Comparison of ENCODE assay signal across 16 mouse cellular contexts in genomic region chr1:58237527-58238299, GRCm38 (mm10). TPM values are rescaled to one million over a fixed set of nuclear protein-coding genes. Genes with fewer than 3 reads are reported as not detected.
DNase-seq lines count a peak whose midpoint lies in the region; ATAC-seq lines count a peak whose summit lies in the region.
"Had no signal": no experiment of that assay in that cellular context is flagged by ENCODE, and none has a peak within 500 bp of the region (broad histone marks: within the 10 kb centered on the region; RNA-seq: fewer than 3 reads in every experiment).

No protein-coding gene starts in this region.

- DNase-seq in cerebellum, postnatal 10 days, result peak; percentile 26 to 29
- DNase-seq in cerebellum, adult 9-11 months, result no peak
- peak; percentile 4 for DNase-seq in kidney, adult 9 months
- DNase-seq in kidney, adult 11 months, result no peak
- peak; percentile 62 for DNase-seq in NIH3T3 (ENCODE audit: low read depth)
- DNase-seq in embryo, embryonic 11 days, result no peak
- DNase-seq in natural killer cell, adult 2 months (ENCODE audit: low spot score in 2 of 2), result no peak
- DNase-seq: gastrocnemius, adult 2 months had no signal

- H3K4me1 ChIP-seq in lung, embryonic 15.5 days, result peaks cover 11% of the 10 kb centered on the region
- H3K4me1 ChIP-seq: midbrain, embryonic 12.5 days had no signal

- no peak overlapping the region for H3K9ac ChIP-seq in lung, embryonic 15.5 days
- H3K9ac ChIP-seq: midbrain, embryonic 12.5 days had no signal

- H3K4me3 ChIP-seq in lung, embryonic 15.5 days, result no peak overlapping the region
- H3K4me3 ChIP-seq: gastrocnemius, adult 2 months; layer of hippocampus, adult 2 months; midbrain, embryonic 12.5 days had no signal

- H3K4me2 ChIP-seq in lung, embryonic 15.5 days, result no peak overlapping the region
- H3K4me2 ChIP-seq: midbrain, embryonic 12.5 days had no signal

- WGBS in lung, embryonic 15.5 days, result 67% methylated on average over 4 of the region's 4 CpGs

- H3K27me3 ChIP-seq in lung, embryonic 15.5 days, result no peaks in the 10 kb centered on the region
- H3K27me3 ChIP-seq: midbrain, embryonic 12.5 days had no signal

- H3K27ac ChIP-seq in lung, embryonic 15.5 days, result no peak overlapping the region
- H3K27ac ChIP-seq: gastrocnemius, adult 2 months; layer of hippocampus, adult 2 months; midbrain, embryonic 12.5 days had no signal

- no peaks in the 10 kb centered on the region for H3K9me3 ChIP-seq in lung, embryonic 15.5 days
- H3K9me3 ChIP-seq: G1E; midbrain, embryonic 12.5 days had no signal

- H3K36me3 ChIP-seq in lung, embryonic 15.5 days, result no peaks in the 10 kb centered on the region
- H3K36me3 ChIP-seq: G1E; midbrain, embryonic 12.5 days had no signal

- ATAC-seq in lung, embryonic 15.5 days (ENCODE audit: borderline replicate concordance, extremely low read depth, low FRiP score, low TSS enrichment), result peak; percentile 76

RNA-seq across cellular contexts. Expression of gene Aox4, which starts 27.5 kb away (rescaled TPM):
- 0.02 TPM in 1 of 2 replicates, not detected in the other for polyA plus RNA-seq in lung, embryonic 15.5 days (2015; fragmentation: Nextera tagmentation; extraction: Ambion mirVana)
- polyA plus RNA-seq: hindbrain, embryonic 11.5 days; midbrain, embryonic 12.5 days had no signal

RNA-seq across cellular contexts. Expression of gene Aox2, which starts 40.4 kb away (rescaled TPM):
- 0.04 TPM in 1 of 2 replicates, not detected in the other for polyA plus RNA-seq in lung, embryonic 15.5 days (2015; fragmentation: Nextera tagmentation; extraction: Ambion mirVana)
- polyA plus RNA-seq: cortical plate, adult 2 months; limb, embryonic 11.5 days; midbrain, embryonic 12.5 days; neural tube, embryonic 14.5 days had no signal

Comparison
In these comparisons a context has a peak if more than half of its experiments do, and no peak if none do; other contexts are left out.
1. DNase-seq: peak in cerebellum, postnatal 10 days (2 of 2), kidney, adult 9 months (single experiment) and NIH3T3 (single experiment); none in cerebellum, adult 9-11 months (single experiment), kidney, adult 11 months (single experiment), embryo, embryonic 11 days (single experiment) and natural killer cell, adult 2 months (0 of 2).